Mouse (Mus musculus) brain, embryonic 14.5 days (tissue): ENCODE results near the gene Mmp24. TPM values are rescaled to one million over a fixed set of nuclear protein-coding genes. Genes with fewer than 3 reads are reported as not detected.
"Not testable (repeated sequence)": the region's sequence is repeated elsewhere in the genome, so short reads cannot be mapped to it uniquely, and the experiment has no call there.

Experiments used
- DNase-seq: peaks from one replicate; pipeline ENCODE4 v3.0.0-alpha.2; 2011; ENCODE audit warnings: low read depth
- CTCF ChIP-seq: fragments of 200-500 bp; IDR thresholded peaks from 2 replicates; pipeline ENCODE4 v1.5.1; 2012; ENCODE audit warnings: inconsistent platforms, mild to moderate bottlenecking, moderate library complexity, borderline replicate concordance; ENCODE audit not compliant: insufficient read depth, insufficient read length; ENCODE audit errors: extremely low read depth
- POLR2A ChIP-seq: fragments of 200-500 bp; IDR thresholded peaks from 2 replicates; pipeline ENCODE4 v1.6.1; 2012; ENCODE audit warnings: mild to moderate bottlenecking, inconsistent platforms, borderline replicate concordance; ENCODE audit not compliant: poor library complexity, insufficient read depth, insufficient read length, severe bottlenecking; ENCODE audit errors: extremely low read depth
- polyA plus RNA-seq: library from polyadenylated mRNA; depleted of rRNA; stranded (reverse); fragments of >200 nt; gene quantifications from 2 replicates; pipeline ENCODE4 v1.2.3, GENCODE M21; 2012

Mmp24 gene
- polyA plus RNA-seq, 1 experiment = 81.3 TPM

DNA sequence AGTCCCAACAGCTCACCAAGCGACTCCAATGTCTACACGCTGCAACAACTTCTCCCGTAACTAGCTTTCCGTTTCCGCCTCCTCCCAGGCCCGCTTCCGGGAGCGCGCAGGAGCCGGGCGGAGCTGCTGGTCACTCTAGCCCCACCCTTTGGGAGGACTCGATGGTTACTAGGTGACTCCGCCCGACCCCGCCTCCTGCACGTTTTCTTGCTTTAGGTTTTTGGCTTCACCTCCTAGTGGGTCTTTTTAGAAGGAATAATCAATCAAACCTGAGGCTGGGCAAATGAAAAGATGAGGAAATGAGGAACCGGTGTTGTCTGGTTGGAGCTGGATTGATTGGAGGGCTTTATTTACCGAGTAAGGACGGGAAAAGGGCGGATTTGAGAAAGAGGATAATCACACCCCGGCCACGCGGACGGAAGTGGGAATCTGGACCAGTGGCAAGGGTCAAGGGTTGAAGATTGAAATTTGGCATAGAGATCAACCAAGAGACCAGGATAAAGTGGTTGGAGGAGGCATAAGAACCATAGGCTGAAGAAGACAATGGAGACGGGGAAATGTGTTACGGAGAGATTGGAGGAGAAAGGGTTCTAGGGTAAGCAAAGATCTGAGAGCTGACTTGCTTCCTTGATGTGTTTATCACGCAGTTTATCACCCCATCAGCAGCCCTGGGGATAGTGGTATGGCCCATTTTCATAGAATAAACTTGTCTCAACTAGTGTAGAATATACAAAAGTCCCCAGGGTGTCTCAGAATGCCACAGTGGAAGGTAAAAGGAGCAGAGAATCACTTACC lies 51.7 kb downstream of the Mmp24 start, which contains the start of gene Eif6:
Gene Eif6 (minus strand): TSS at position 296 of the 795 bp plus-strand sequence.
- TF ChIP-seq POLR2A = no peak
- DNase-seq = peak; percentile 97

DNA sequence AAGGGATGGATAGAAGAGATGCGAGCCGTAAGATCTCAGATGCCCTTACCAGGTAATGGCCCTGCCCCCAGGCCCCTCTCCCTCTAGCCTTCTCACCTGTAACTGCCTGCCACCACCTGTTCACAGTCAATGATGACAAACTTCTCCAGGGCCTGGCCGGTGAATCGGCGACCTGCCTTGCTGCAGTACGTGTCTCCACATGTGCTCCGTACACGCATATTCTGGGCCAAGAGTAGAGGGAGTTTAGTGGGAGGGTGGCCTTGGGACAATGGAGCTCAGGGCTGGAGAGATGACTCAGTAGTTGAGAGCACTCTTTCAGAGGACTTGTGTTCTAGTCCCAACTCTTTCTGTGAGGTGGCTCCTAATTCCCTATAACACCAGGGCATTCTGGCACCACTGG lies 55.7 kb downstream of the Mmp24 start:
- no peak for DNase-seq
- TF ChIP-seq POLR2A (no peak), CTCF (no peak)

DNA sequence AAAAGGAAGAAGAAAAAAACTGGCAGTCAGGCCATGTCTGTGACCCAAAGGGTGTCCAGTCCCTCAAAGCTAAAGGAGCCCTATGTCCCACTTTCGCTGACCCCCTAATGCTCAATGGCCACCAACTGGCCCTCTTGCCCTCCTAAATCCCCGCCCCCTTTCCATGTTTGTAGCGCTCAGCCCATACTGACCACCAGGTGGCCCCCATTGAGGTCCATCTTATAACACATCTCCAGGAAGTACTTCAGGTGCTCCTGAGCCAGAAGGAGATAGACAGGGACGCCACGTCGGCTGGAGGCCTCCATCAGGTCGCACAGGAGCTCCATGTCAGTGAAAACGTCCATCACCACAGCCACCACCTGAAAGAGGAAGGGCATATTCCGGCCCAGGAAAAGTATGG lies 56.2 kb downstream of the Mmp24 start:
- TF ChIP-seq CTCF (peak; percentile 24; the same call in 1 of the 2 replicates), POLR2A (no peak)
- no peak for DNase-seq

DNA sequence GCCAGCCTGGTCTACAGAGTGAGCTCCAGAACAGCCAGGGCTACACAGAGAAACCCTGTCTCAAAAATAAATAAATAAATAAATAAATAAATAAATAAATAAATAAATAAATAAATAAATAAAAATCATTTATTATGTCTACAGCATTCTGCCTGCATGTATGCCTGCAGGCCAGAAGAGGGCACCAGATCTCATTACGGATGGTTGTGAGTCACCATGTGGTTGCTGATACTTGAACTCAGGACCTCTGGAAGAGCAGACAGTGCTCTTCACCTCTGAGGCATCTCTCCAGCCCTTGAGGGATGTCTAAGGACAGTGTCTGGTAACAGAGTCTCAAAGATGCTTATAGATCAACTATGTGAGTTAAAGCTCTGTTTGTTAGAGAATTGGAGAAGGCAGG lies 56.9 kb downstream of the Mmp24 start:
- TF ChIP-seq CTCF = 0 out of 2 replicates have a peak, but pooled peaks have one; percentile 8
- DNase-seq = not testable (repeated sequence)

DNA sequence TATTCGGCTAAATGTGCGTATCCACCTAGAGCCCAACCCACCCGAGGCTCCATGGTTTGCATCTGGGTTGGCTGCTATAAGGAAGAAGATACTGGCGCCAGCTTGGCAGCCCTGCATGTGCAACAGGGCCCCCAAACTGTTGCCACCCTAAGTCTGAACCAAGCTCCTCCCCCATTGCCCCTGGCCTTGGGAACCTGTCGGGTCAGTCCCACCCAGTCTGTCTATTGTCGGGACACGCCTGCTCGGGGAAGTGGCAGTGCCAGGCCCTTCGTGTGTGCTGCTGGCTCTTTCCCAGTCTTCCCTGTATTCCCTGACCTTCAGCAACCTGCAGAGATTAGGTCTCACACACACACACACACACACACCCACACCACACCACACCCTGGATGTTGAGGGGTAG lies 59.6 kb downstream of the Mmp24 start, which contains the start of gene Fam83c:
Gene Fam83c (minus strand): TSS at position 123 of the 400 bp plus-strand sequence.
- no peak for DNase-seq
- no peak for TF ChIP-seq CTCF
- no peak for TF ChIP-seq POLR2A

DNA sequence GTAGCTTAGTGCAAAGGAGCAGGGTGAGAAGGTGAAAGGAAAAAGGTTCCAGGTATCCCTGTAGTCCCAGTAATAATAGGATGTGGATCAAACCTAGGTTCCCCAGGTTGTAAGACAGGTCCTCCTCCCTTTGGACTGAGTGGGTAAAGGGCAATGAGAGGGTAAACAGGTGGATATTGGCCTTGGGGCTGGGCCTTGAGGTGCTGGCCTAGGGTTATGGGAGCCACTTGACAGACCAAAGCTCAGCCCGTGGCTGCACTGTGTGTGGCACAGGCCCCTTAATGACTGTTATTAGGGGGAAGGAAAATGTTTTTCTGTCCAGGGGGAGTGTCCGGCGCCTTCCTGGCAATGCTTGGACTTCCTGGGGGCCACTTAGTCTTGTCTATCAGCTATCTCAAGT lies 62.8 kb downstream of the Mmp24 start:
- no peak for DNase-seq
- TF ChIP-seq CTCF (no peak), POLR2A (no peak)

DNA sequence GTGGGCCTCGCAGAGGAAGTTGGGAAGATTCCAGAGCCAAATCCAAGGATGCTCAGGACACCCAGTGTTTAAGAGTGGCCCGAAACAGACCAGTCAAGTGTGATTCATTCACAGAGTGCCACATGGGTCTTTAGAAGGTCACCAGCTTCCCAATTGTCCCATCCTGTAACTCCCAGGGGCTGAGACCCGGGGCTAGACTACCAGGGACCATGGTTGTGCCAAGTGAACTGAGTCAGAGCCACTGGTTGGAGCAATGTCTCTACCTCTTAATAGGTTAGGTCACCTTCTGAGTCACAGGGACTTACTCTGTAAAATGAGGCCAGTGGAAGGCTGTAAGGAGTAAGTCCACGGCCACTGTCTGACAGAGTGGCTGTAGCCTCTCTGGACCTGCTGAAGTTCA lies 63.8 kb downstream of the Mmp24 start:
- no peak for DNase-seq
- TF ChIP-seq CTCF = no peak
- no peak for TF ChIP-seq POLR2A

DNA sequence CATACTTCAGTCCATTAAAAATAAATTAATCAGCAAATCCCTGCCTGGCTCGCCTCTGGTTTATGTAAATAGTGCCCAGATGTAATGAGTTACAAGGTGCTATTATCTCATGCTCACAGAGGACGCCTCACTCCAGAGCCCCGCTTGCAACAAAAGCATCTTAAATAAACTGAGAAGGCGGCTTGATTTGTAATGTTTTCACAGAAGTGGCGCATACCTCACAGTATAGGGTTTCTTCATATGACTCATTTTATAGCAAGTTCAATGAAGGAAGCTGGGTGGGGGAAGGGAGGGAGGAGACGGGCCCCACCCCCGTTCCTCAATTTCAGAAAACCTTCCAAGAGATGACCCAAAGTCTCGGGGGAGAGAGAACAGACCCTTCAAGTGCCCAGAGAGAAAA lies 71.8 kb downstream of the Mmp24 start:
- TF ChIP-seq CTCF (no peak), POLR2A (no peak)
- no peak for DNase-seq

DNA sequence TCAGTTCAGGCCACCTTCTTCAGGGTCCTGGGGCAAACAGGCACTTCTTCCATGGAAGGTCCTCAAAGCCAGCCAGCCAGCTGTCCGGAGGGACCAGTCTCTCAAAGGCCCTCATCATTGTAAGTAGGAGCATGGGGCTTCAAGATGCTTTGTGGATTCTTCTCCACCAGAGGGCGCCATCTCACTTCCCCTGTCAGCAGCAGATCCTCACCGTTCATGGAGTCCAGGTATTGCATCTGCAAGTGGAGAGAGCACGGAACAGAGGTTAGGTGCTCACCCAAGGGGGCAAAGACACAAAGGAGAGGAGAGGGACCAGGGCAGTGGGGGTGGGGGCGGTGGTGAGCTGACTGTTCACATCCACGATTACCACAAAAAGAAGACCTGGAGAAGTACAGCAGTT lies 73.1 kb downstream of the Mmp24 start:
- peak; percentile 90 for DNase-seq

DNA sequence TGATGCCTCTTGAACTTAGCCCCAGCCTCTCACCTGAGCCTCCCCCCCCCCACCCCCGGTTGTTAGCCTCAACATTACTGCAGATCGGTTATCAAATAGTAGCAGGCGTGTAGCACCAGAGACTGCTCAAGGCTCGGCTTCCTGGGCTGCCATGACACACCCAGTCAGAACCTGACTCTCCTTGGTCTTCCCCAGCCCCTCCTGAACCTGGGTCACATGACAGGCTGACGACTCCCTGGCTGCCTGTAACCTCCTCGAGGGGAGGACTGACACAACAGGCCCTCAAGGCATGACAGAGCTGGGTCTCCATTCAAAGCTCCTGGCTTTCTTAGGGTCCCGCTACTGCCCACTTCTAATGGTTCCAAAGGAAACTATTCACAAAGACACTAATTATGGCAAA lies 74.3 kb downstream of the Mmp24 start:
- no peak for DNase-seq
- TF ChIP-seq CTCF = no peak

More for the DNA sequence above, 73.1 kb downstream of the Mmp24 start:
- TF ChIP-seq POLR2A (no peak), CTCF (peak; percentile 85)

DNA sequence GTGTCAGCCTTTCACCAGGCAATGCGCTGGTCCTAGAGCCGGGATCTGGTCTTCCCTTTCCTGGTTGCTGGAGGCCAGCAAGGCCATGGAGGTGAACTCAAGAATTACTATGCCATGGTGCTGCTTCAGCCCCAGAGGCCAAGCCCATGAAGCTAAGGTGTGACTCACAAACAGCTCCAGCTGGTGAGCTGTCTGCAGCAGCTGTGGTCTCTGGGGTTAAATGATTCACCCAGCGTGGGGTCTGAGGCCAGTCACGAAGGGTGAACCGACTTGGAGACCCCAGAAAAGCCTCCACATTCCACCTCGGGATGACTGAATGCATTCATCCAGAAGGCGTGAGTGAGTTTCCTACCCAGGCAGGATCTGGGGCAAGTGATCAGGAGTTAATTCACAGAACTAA lies 75.0 kb downstream of the Mmp24 start:
- TF ChIP-seq POLR2A = no peak
- no peak for TF ChIP-seq CTCF
- DNase-seq = no peak

DNA sequence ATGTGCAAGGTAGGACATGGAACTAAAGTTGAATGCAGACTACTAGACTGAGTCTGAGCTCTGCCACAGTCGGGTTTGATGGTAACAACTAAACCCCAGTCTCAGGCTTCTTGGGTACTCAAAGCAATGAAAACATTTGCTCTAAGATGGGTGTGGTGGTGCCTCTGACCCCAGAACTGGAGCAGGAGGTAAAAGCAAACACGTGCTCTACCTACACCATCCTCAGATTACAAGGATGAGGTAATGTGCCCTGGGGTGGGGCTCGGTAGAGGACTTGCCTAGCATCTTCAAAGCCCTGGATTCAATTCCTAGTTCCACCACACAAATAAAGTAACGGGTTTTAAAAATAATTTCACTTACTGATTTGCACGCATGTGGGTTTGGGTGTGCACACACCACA lies 77.4 kb downstream of the Mmp24 start:
- no peak for TF ChIP-seq CTCF
- no peak for TF ChIP-seq POLR2A
- no peak for DNase-seq

DNA sequence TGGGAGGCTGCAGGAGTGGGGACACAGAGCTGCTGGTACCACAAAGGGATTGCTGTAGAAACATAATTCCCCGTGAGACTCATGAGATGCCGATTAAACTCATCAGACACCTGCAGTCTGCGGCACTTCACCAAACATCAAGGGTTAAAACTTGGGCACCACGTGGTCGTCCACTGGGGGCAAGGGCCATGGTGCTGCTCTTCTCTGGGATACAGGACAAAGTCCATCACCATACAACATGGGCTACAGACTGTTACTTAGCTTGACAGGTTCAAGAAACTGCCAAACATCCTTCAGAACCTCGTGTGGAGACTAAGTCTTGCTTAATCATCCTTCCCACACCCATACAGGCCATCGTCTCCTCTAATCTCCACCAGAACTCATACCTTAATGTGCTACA lies 85.0 kb downstream of the Mmp24 start:
- DNase-seq = no peak
- TF ChIP-seq POLR2A (no peak), CTCF (no peak)

DNA sequence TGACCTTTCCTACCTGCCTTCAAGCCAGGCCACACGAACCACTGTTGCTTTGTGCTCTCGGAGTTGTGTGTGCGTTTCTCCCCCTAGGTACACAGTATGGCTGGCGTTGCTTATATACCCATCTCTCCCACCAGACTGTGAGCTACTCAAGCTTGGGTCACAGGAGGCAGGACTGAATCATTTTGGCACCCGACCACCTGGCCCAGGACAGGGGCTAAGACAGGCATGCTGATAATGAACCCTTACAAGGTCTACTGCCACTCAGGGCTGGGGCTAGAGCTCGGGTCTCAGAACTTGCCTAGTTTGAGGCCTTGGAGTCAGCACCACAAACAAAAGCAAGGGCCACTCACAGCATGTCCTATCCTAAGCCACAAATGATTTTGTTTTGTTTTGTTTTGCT lies 86.4 kb downstream of the Mmp24 start:
- no peak for DNase-seq
- TF ChIP-seq POLR2A = no peak
- no peak for TF ChIP-seq CTCF
